Mouse (Mus musculus) embryo, embryonic 11 days (tissue): ENCODE data around the gene 4930415O20Rik.

ENCODE experiments used
- DNase-seq: peaks from one replicate; pipeline ENCODE4 v3.0.0-alpha.2; 2015

4930415O20Rik gene

DNA sequence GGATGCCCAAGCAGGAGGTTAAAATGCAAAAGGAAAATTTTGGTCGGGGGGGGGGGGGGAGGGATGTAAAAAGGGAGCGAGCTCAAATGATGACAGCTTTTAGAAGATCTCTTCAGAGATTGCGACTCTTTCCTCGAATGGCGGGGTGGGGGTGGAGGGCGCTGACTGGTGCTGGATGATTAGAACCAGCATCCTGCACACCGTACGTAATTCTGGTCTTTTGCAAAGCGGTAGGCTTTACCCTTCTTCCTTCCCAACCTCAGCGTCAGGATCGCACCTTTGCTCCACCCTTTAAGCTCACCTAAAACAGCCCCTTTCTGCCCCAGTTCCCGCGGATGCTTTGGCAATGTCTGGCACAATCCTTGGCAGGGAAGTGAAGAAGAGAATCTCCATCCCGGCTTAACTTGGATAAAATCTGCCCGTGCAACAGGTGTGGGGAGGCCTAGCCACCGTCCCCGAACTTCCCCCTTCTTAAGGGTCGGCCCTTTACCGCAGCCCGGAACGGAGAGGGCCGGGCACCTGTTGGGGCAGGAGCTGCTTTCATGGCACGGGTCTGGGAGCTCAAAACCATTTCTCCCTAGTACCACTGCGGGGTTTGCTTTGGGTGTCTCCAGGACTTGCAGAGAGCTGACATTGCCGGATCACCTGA is 63.1 kb downstream of the 4930415O20Rik start:
- DNase-seq, result no peak

DNA sequence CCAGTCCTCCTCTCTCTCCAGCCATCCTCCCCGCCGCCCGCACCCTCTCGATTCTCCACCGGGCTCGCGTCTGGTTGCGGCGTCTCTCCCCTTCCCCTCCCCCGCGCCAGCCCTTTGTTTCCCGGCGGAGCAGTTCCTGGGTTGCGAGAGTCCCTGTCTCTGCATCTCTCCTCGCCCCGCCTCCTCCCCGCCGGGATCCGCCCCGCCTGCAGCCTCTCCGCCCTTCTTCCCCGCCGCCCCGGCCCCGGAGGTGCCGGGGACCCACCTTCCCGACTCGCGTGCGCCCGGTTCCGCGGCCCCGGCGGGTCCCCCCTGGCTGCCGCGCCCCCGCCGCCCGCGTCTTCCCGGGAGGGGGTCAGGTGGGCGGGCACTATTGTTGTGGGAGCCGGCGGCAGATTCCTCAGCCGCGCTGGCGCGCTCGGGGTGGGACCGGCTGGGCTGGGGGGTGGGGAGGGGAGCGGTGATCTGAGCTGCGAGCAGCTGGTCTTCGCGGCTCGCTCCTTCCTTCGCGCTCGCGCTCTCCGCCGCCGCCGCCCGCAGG is 63.8 kb downstream of the 4930415O20Rik start:
- DNase-seq, result peak; percentile 91

DNA sequence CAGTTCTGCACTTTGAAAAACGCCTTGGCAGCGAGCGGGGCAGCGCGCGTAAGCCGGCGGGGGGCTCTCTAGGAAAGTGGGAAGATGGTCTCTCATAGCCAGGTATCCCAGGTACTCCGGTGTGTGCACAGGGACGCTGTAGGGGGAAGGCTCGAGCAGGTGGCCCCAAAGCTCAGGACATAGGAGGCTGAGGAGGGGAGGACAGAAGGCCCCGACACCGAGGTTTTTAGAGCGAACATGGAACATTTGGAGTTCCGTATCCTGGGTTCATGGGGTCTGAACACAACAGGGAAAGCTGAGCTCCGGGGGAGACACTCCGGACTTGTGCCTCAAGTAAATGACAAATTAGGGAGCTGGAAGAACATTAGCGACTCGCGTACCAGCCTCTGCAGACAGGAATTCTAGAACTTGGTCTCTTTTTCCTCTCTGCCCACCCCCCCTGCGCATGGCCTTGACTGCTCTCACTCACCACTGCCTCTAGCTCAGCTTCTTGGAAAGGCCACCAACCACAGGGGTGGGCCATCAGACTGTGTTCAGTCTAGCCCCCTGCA is 64.6 kb downstream of the 4930415O20Rik start:
- DNase-seq, result peak; percentile 56

DNA sequence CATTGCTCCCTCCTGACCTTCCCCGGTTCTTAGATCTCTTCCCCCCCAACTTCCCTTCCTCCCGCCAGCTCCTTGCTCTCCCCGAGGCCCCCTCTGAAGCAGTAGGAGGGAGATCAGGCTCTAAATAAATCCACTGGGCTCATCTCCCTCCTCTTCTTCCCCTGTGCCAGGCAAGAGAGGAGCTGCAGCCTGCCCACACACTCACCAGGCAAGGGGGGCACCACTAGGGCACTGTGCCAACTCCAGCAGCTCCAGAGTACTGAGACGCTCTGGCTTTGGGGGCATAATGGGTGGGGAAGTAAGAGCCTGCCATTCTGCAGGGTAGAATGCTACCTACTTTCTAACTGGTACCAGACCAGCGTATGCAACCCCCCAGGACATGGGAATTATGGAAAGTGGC is 65.7 kb downstream of the 4930415O20Rik start:
- DNase-seq, result no peak

DNA sequence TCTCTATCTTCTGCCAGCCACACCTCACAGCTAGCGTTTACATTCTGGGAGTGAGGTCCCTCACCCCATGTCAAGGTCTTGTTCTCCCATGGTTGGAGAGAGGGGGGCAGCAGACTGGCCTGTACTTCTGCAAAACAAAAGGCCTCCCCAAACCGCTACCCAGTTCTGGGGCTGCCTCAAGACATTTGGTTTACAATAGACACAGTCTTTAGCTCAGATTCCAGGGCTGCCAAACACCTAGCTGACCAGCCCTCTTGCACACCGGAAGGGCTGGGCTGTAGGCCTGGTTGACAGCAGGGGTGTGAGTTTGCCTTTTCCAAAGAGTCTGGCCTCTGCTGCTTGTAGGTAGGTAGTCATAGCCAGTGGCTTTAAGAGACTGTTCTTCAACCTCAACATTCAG is 66.4 kb downstream of the 4930415O20Rik start:
- DNase-seq, result no peak
